Mouse (Mus musculus): ENCODE measurements around the gene Man1a2. TPM values are rescaled to one million over a fixed set of nuclear protein-coding genes. Genes with fewer than 3 reads are reported as not detected.

Man1a2 gene
- total RNA-seq, 2 experiments from 2014 or later, result 124 to 128 TPM

- DNase-seq (ENCODE audit: low spot score in 2 of 2), result peak in 1 of 2 experiments; percentile 39
These were observed 116.6 kb downstream of the Man1a2 start for GRCm38 (mm10) chr3:100568443-100569390.

GRCm38 (mm10) chr3:100563565-100563964 lies 121.7 kb downstream of the Man1a2 start:
- no peak for DNase-seq (ENCODE audit: low spot score in 2 of 2)

- DNase-seq (ENCODE audit: low spot score in 2 of 2), result no peak
These were observed 122.8 kb downstream of the Man1a2 start for GRCm38 (mm10) chr3:100562455-100562854.

- DNase-seq (ENCODE audit: low spot score in 2 of 2), result no peak
These were observed 123.6 kb downstream of the Man1a2 start for GRCm38 (mm10) chr3:100561561-100562175.

- no peak for DNase-seq (ENCODE audit: low spot score in 2 of 2)
These were observed 125.9 kb downstream of the Man1a2 start for GRCm38 (mm10) chr3:100559431-100559830.

- DNase-seq (ENCODE audit: low spot score in 2 of 2), result no peak
These were observed 127.0 kb downstream of the Man1a2 start for GRCm38 (mm10) chr3:100558211-100558708.

- no peak for DNase-seq (ENCODE audit: low spot score in 2 of 2)
These were observed 130.5 kb downstream of the Man1a2 start for GRCm38 (mm10) chr3:100554843-100555242.

GRCm38 (mm10) chr3:100552171-100552570 lies 133.1 kb downstream of the Man1a2 start:
- DNase-seq (ENCODE audit: low spot score in 2 of 2), result no peak

- DNase-seq (ENCODE audit: low spot score in 2 of 2), result no peak
These were observed 137.4 kb downstream of the Man1a2 start for GRCm38 (mm10) chr3:100547913-100548292.

GRCm38 (mm10) chr3:100547162-100547912 lies 138.0 kb downstream of the Man1a2 start:
- no peak for DNase-seq (ENCODE audit: low spot score in 2 of 2)

- no peak for DNase-seq (ENCODE audit: low spot score in 2 of 2)
These were observed 148.6 kb downstream of the Man1a2 start for GRCm38 (mm10) chr3:100536686-100537085.

- no peak for DNase-seq (ENCODE audit: low spot score in 2 of 2)
These were observed 149.4 kb downstream of the Man1a2 start for GRCm38 (mm10) chr3:100535902-100536301.

GRCm38 (mm10) chr3:100535298-100535697 lies 150.0 kb downstream of the Man1a2 start:
- DNase-seq (ENCODE audit: low spot score in 2 of 2), result no peak

GRCm38 (mm10) chr3:100534394-100534793 lies 150.9 kb downstream of the Man1a2 start:
- DNase-seq (ENCODE audit: low spot score in 2 of 2), result no peak

GRCm38 (mm10) chr3:100533429-100533828 lies 151.9 kb downstream of the Man1a2 start:
- DNase-seq (ENCODE audit: low spot score in 2 of 2), result no peak

GRCm38 (mm10) chr3:100530919-100531318 lies 154.4 kb downstream of the Man1a2 start:
- DNase-seq (ENCODE audit: low spot score in 2 of 2), result no peak

- no peak for DNase-seq (ENCODE audit: low spot score in 2 of 2)
These were observed 155.0 kb downstream of the Man1a2 start for GRCm38 (mm10) chr3:100530244-100530788.

- DNase-seq (ENCODE audit: low spot score in 2 of 2), result no peak
These were observed 162.6 kb downstream of the Man1a2 start for GRCm38 (mm10) chr3:100522671-100523070.

GRCm38 (mm10) chr3:100521626-100522025 lies 163.7 kb downstream of the Man1a2 start:
- no peak for DNase-seq (ENCODE audit: low spot score in 2 of 2)

- DNase-seq (ENCODE audit: low spot score in 2 of 2), result no peak
These were observed 169.6 kb downstream of the Man1a2 start for GRCm38 (mm10) chr3:100515754-100516141.

- DNase-seq (ENCODE audit: low spot score in 2 of 2), result no peak
These were observed 170.1 kb downstream of the Man1a2 start for GRCm38 (mm10) chr3:100515093-100515753.
